Mouse (Mus musculus): Measurements from ENCODE around the gene Pip4k2c. TPM values are rescaled to one million over a fixed set of nuclear protein-coding genes. Genes with fewer than 3 reads are reported as not detected.

Pip4k2c gene
- 17.8 and 21.0 TPM in 2 replicates for polyA plus RNA-seq (2014; fragmentation: Nextera tagmentation; extraction: Ambion mirVana)

DNA sequence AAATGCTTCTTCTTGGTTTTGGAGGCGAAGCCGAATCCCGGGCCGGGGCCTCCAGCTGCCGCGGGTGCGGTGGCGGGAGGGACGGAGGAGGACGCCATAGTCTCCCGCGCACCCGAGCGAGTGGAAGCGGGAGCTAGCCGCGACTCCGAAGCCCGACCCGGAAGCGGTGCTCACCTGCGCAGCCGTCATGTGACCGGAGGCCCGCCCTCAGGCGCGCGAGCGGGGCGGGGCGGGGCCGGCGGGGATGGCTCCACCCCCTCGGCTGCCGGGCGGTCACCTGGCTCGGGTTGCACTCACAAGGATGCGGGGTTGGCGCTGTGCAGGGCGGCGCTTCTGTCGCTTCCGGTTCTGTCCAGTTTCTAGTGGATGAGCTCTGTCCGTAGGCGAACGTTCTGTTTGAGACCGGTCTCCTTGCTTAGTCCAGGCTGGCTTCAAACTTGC lies at the start of gene Pip4k2c:
TSS of gene Pip4k2c (minus strand) at position 172 of the 441 bp plus-strand sequence.
- 1% methylated on average over 47 of the region's 47 CpGs for WGBS
- H3K4me1 ChIP-seq (ENCODE audit: insufficient read depth) = no peaks in the 10 kb centered on the region
- peak within 1 kb of the TSS; percentile 75 for H3K9ac ChIP-seq
- no peak for TF ChIP-seq CTCF (IDR thresholded peaks at IDR 0.05; ENCODE audit: low read depth)
- peak within 1 kb of the TSS; percentile 91 for H3K4me2 ChIP-seq
- H3K4me3 ChIP-seq (ENCODE audit: low read depth, low read length) = peak within 1 kb of the TSS; percentile 81
- 0 out of 2 replicates have a peak within 1 kb of the TSS, but pooled peaks have one; percentile 14 for H3K27ac ChIP-seq (ENCODE audit: low read depth)
- H3K27me3 ChIP-seq (ENCODE audit: insufficient read depth, low read length) = no peaks in the 10 kb centered on the region
- peaks cover 19% of the 10 kb centered on the region for H3K36me3 ChIP-seq (ENCODE audit: insufficient read depth)
- no peaks in the 10 kb centered on the region for H3K9me3 ChIP-seq (ENCODE audit: low read depth, low read length)
- ATAC-seq (ENCODE audit: insufficient read depth) = peak; percentile 98
- DNase-seq = peak; percentile 91

DNA sequence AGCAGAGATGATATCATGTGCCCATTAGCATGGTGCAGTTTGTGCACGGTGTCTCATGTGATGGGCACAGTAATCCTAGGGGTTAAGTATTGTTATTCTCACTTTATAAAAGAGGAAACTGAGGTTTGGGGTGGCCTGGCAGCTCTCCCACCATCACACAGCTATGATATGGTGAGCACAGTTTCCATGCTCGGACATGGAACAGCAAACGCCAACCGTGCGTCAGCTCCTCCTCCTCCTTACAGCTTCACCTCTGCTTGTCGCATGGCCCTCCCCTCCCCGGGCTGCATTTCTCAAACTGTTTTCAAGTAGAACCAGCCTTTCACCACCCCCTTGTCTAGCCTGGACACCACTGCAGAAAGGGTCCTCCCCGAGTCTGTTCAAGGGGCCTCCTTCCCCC lies 47.1 kb upstream of the Pip4k2c start:
- no peaks in the 10 kb centered on the region for H3K4me1 ChIP-seq (ENCODE audit: insufficient read depth)
- no peak for ATAC-seq (ENCODE audit: insufficient read depth)
- H3K36me3 ChIP-seq (ENCODE audit: insufficient read depth) = no peaks in the 10 kb centered on the region
- H3K4me3 ChIP-seq (ENCODE audit: low read depth, low read length) = no peak overlapping the region
- H3K9ac ChIP-seq = no peak overlapping the region
- no peak overlapping the region for H3K27ac ChIP-seq (ENCODE audit: low read depth)
- no peak for TF ChIP-seq CTCF (IDR thresholded peaks at IDR 0.05; ENCODE audit: low read depth)
- WGBS = 63% methylated on average over 8 of the region's 8 CpGs
- no peaks in the 10 kb centered on the region for H3K9me3 ChIP-seq (ENCODE audit: low read depth, low read length)
- peaks cover 18% of the 10 kb centered on the region for H3K27me3 ChIP-seq (ENCODE audit: insufficient read depth, low read length)
- no peak for DNase-seq
- no peak overlapping the region for H3K4me2 ChIP-seq

DNA sequence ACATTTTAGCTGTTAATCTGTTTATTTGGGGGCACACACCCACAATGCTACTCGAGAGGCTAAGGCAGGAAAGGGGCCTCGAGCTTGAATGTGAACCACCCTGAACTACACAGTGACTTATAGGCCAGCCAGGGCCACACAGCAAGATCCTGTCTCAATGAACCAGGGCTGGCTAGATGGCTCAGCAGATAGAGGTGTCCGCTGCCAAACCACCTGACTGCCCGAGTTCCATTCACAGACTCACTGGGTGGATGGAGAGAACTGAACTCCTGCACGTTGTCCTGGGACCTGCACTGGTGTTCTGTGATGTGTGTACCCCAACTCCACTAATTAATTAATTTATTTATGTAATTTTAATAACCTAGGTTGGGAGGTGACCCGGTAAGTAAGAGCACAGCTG lies 46.4 kb upstream of the Pip4k2c start:
- Histone ChIP-seq H3K9me3 (ENCODE audit: low read depth, low read length) (no peaks in the 10 kb centered on the region), H3K4me2 (no peak overlapping the region), H3K4me1 (ENCODE audit: insufficient read depth) (no peaks in the 10 kb centered on the region), H3K27me3 (ENCODE audit: insufficient read depth, low read length) (peaks cover 12% of the 10 kb centered on the region; the same call in 1 of the 2 replicates), H3K4me3 (ENCODE audit: low read depth, low read length) (no peak overlapping the region), H3K27ac (ENCODE audit: low read depth) (no peak overlapping the region), H3K36me3 (ENCODE audit: insufficient read depth) (no peaks in the 10 kb centered on the region), H3K9ac (no peak overlapping the region)
- no peak for TF ChIP-seq CTCF (IDR thresholded peaks at IDR 0.05; ENCODE audit: low read depth)
- ATAC-seq (ENCODE audit: insufficient read depth) (no peak), DNase-seq (no peak)
- WGBS = 69% methylated on average over 6 of the region's 6 CpGs

DNA sequence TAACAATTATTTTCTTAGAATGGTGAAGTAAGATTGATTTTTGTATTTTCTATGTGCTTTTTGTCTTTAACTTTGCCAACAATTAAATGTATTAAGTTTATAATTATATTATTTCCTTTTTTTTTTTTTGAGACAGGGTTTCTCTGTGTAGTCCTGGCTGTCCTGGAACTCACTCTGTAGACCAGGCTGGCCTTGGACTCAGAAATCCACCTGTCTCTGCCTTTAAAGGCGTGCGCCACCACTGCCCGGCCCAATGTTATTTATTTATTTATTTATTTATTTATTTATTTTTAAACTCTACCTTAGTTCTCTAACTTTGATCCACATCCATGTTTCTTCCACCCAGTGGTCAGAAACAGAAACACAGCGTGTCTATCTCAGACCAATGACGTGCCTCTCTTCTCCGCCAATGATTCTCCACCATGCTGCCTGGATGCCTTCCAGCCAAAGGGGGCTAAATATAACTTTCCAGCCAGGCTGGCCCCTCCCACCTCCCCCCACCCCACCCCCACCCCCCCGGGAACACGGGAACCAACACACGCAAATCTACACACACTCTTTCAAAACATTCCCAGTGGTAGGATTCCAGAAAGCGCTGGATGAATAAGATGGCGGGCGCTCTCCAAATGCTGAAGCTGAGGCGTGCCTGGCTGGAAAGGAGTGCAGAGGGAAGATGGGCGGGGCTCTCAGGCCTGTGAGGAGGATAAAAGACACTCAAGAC lies 44.4 kb upstream of the Pip4k2c start:
- Histone ChIP-seq H3K4me1 (ENCODE audit: insufficient read depth) (no peaks in the 10 kb centered on the region), H3K36me3 (ENCODE audit: insufficient read depth) (no peaks in the 10 kb centered on the region), H3K4me2 (0 out of 2 replicates have a peak overlapping the region, but pooled peaks have one; percentile 7), H3K9ac (no peak overlapping the region), H3K9me3 (ENCODE audit: low read depth, low read length) (no peaks in the 10 kb centered on the region), H3K27me3 (ENCODE audit: insufficient read depth, low read length) (no peaks in the 10 kb centered on the region), H3K27ac (ENCODE audit: low read depth) (no peak overlapping the region), H3K4me3 (ENCODE audit: low read depth, low read length) (no peak overlapping the region)
- TF ChIP-seq CTCF (IDR thresholded peaks at IDR 0.05; ENCODE audit: low read depth) = peak; percentile 36
- 18% methylated on average over 14 of the region's 14 CpGs for WGBS
- ATAC-seq (ENCODE audit: insufficient read depth) = peak; percentile 85
- DNase-seq = peak; percentile 93

DNA sequence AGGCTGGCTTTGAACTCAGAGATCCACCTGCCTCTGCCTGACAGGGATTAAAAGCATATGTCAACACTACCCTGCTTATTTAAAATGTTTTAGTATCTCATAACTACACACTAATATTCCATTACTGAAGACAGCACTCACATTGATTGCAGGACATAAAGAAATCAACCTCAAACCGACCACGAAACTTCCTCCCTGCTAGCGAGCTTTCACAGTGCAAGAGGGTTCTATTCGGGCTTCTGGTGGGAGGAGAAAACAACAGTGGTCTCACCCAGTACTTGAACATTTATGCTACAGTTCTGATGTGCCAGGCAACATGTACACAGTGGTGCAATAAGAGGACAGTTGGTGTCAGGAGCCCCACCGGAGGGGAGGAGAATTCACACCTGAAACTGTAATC lies 39.4 kb upstream of the Pip4k2c start:
- H3K36me3 ChIP-seq (ENCODE audit: insufficient read depth) = no peaks in the 10 kb centered on the region
- no peak overlapping the region for H3K9ac ChIP-seq
- DNase-seq (no peak), ATAC-seq (ENCODE audit: insufficient read depth) (no peak)
- no peak overlapping the region for H3K27ac ChIP-seq (ENCODE audit: low read depth)
- no peak for TF ChIP-seq CTCF (IDR thresholded peaks at IDR 0.05; ENCODE audit: low read depth)
- 80% methylated on average over 5 of the region's 5 CpGs for WGBS
- H3K4me3 ChIP-seq (ENCODE audit: low read depth, low read length) = no peak overlapping the region
- no peaks in the 10 kb centered on the region for H3K4me1 ChIP-seq (ENCODE audit: insufficient read depth)
- no peaks in the 10 kb centered on the region for H3K27me3 ChIP-seq (ENCODE audit: insufficient read depth, low read length)
- no peaks in the 10 kb centered on the region for H3K9me3 ChIP-seq (ENCODE audit: low read depth, low read length)
- H3K4me2 ChIP-seq = no peak overlapping the region

DNA sequence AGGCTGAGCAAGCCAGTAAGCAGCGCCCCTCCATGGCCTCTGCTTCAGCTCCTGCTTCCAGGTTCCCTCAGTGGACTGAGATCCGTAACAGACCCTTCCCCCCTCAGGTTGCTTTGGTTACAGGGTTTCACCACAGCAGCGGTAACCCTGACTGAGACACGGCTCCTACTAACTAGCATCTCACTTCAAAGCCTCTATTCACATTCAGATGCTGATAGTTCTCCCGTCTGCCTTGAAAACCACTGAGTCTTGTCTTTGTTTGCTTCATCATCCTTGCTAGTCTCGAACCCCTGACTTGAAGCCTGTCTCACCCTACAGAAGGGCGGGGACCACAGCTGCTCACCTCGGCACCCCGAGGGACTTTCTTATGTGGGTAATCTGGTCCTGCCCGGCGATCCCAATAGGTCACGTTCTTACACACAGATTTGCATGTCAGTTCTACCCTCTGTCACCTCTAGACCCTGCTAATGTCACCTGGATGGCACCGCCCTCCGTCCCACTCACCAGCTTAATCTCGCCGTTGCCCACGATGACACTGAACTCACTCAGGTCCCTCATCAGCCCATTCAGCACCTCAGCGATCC lies 26.9 kb upstream of the Pip4k2c start:
- no peak overlapping the region for H3K9ac ChIP-seq
- DNase-seq (no peak), ATAC-seq (ENCODE audit: insufficient read depth) (no peak)
- H3K4me2 ChIP-seq = no peak overlapping the region
- WGBS = 65% methylated on average over 18 of the region's 18 CpGs
- TF ChIP-seq CTCF (IDR thresholded peaks at IDR 0.05; ENCODE audit: low read depth) = no peak
- H3K27me3 ChIP-seq (ENCODE audit: insufficient read depth, low read length) = no peaks in the 10 kb centered on the region
- H3K4me1 ChIP-seq (ENCODE audit: insufficient read depth) = no peaks in the 10 kb centered on the region
- H3K4me3 ChIP-seq (ENCODE audit: low read depth, low read length) = no peak overlapping the region
- no peaks in the 10 kb centered on the region for H3K36me3 ChIP-seq (ENCODE audit: insufficient read depth)
- no peaks in the 10 kb centered on the region for H3K9me3 ChIP-seq (ENCODE audit: low read depth, low read length)
- H3K27ac ChIP-seq (ENCODE audit: low read depth) = no peak overlapping the region

DNA sequence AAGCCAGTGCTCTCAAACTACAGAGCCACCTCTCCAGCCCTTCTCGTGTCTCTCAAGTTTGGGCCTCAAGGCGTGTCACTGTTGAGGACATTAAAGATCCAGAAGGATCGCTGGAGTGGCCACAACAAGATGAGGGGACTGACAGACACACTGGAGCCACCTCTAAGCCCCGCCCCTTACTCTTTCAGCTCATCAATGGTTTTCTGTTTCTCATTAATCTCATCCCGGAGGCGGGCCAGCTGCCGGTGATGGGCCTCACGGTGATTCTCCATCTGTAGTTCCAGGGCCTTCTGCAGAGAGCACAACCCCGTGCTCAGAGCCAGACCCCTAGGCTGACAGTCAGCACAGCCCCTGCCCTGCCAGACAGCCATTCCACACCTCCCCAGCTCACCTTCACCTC lies 25.2 kb upstream of the Pip4k2c start:
- H3K27me3 ChIP-seq (ENCODE audit: insufficient read depth, low read length) = no peaks in the 10 kb centered on the region
- ATAC-seq (ENCODE audit: insufficient read depth) (no peak), DNase-seq (no peak)
- H3K4me3 ChIP-seq (ENCODE audit: low read depth, low read length) = no peak overlapping the region
- H3K36me3 ChIP-seq (ENCODE audit: insufficient read depth) = no peaks in the 10 kb centered on the region
- TF ChIP-seq CTCF (IDR thresholded peaks at IDR 0.05; ENCODE audit: low read depth) = no peak
- no peak overlapping the region for H3K27ac ChIP-seq (ENCODE audit: low read depth)
- WGBS = 33% methylated on average over 9 of the region's 9 CpGs
- no peak overlapping the region for H3K4me2 ChIP-seq
- no peaks in the 10 kb centered on the region for H3K4me1 ChIP-seq (ENCODE audit: insufficient read depth)
- no peak overlapping the region for H3K9ac ChIP-seq
- H3K9me3 ChIP-seq (ENCODE audit: low read depth, low read length) = no peaks in the 10 kb centered on the region
